Mouse (Mus musculus) spleen, adult 18-20 months (tissue): ENCODE measurements around the gene Fam117a.

Source experiments
- DNase-seq, 2 experiments: peaks; one replicate each; pipeline ENCODE4 v3.0.0; 2022; ENCODE audit warnings: mixed read lengths in 2 of 2

Gene Fam117a

GRCm38 (mm10) chr11:95333805-95334204 lies 3.0 kb upstream of the Fam117a start:
- no peak for DNase-seq

GRCm38 (mm10) chr11:95334448-95335060 lies 2.3 kb upstream of the Fam117a start:
- DNase-seq = no peak

- peak; percentile 52 to 67 for DNase-seq
Measured at GRCm38 (mm10) chr11:95337129-95337813, 453 bp downstream of the Fam117a start.

GRCm38 (mm10) chr11:95337846-95338342 lies 1.1 kb downstream of the Fam117a start:
- DNase-seq = peak in 1 of 2 experiments; percentile 23

- DNase-seq = no peak
Measured at GRCm38 (mm10) chr11:95339471-95340021, 2.7 kb downstream of the Fam117a start.

GRCm38 (mm10) chr11:95340259-95340658 lies 3.4 kb downstream of the Fam117a start:
- DNase-seq = no peak

GRCm38 (mm10) chr11:95340664-95341063 lies 3.8 kb downstream of the Fam117a start:
- no peak for DNase-seq

GRCm38 (mm10) chr11:95343180-95343579 lies 6.4 kb downstream of the Fam117a start:
- DNase-seq = no peak

- no peak for DNase-seq
Measured at GRCm38 (mm10) chr11:95344181-95344580, 7.4 kb downstream of the Fam117a start.

- DNase-seq = no peak
Measured at GRCm38 (mm10) chr11:95350289-95350688, 13.5 kb downstream of the Fam117a start.

- peak; percentile 32 to 43 for DNase-seq
Measured at GRCm38 (mm10) chr11:95350960-95351359, 14.1 kb downstream of the Fam117a start.

GRCm38 (mm10) chr11:95352686-95353085 lies 15.9 kb downstream of the Fam117a start:
- no peak for DNase-seq

GRCm38 (mm10) chr11:95353226-95353625 lies 16.4 kb downstream of the Fam117a start:
- DNase-seq = no peak

- DNase-seq = peak in 1 of 2 experiments; percentile 24
Measured at GRCm38 (mm10) chr11:95354228-95354944, 17.6 kb downstream of the Fam117a start.

- DNase-seq = no peak
Measured at GRCm38 (mm10) chr11:95354945-95355660, 18.3 kb downstream of the Fam117a start.

GRCm38 (mm10) chr11:95355661-95356011 lies 18.8 kb downstream of the Fam117a start:
- DNase-seq = no peak

- no peak for DNase-seq
Measured at GRCm38 (mm10) chr11:95356039-95356438, 19.2 kb downstream of the Fam117a start.

- DNase-seq = peak; percentile 85 to 87
Measured at GRCm38 (mm10) chr11:95356469-95357273, 19.9 kb downstream of the Fam117a start.

- DNase-seq = no peak
Measured at GRCm38 (mm10) chr11:95358263-95358662, 21.4 kb downstream of the Fam117a start.

- DNase-seq = no peak
Measured at GRCm38 (mm10) chr11:95364388-95364787, 27.6 kb downstream of the Fam117a start.

GRCm38 (mm10) chr11:95365596-95365995 lies 28.8 kb downstream of the Fam117a start:
- peak; percentile 17 to 36 for DNase-seq
